Mouse (Mus musculus) bone marrow macrophage, adult 2 months (primary cell): ENCODE data around the gene Sipa1l3.

ENCODE experiments used
- CTCF ChIP-seq: IDR thresholded peaks from 2 replicates; pipeline ENCODE4 v1.5.1; 2012; ENCODE audit warnings: low read depth, mild to moderate bottlenecking, low read length, moderate library complexity
- POLR2A ChIP-seq: IDR thresholded peaks from 2 replicates; pipeline ENCODE4 v1.6.1; 2012; ENCODE audit warnings: mild to moderate bottlenecking, low read depth, low read length, borderline replicate concordance

GRCm38 (mm10) chr7:29306108-29306507 is 212.3 kb downstream of the Sipa1l3 start:
- TF ChIP-seq CTCF (no peak), POLR2A (no peak)
